Mouse (Mus musculus) activated CD4-positive, CD25-positive, alpha-beta regulatory T cell (primary cell): Measurements from ENCODE around the gene Gm3317. TPM values are rescaled to one million over a fixed set of nuclear protein-coding genes. Genes with fewer than 3 reads are reported as not detected.

ENCODE experiments used
- polyA plus RNA-seq, 2 experiments: library from polyadenylated mRNA; unstranded; fragments of 100-300 nt; shearing (Covaris generic); gene quantifications; one replicate each; pipeline ENCODE4 v1.2.1; 2017

The Gm3317 gene
- not detected for polyA plus RNA-seq

DNA sequence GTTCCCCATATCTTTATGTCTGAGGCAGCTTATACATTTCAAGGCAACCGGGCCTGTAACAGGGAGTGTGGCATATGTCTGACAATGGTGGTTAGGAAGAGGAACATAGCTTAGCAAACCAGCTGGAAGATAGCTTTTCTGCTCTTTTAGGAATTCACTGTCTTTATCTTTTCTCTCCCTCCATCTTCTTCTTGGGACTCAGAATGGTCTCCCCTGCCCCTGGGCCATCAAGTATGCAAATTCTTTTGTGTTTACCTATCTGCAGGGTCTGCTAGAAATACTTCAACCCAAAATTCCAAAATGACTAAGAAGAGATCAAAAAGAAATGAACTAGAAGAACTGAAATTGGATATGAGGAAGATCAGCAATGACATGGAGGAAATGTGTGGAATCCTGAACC is at the start of gene Gm3317:
Gene Gm3317 (plus strand): TSS at position 301 of the 400 bp plus-strand sequence.

DNA sequence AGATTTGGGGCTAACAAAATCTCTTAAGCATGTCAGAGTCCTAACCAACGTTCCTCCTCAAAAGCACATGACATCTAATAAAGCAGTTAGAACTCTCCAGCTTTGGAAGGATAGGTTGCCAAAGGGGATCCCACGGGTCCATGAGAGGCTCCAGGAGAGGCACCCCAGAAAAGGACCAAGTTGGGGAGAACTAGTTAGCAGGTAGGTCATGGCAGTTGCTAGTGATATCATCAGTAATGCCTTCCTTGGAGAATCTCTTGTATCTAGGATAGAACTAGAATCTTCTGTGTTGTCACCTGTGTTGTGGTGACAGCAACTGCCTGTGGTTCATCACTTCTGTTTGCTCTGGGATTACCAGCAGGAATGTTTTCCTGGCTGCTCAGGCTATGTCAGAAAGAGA is 33.1 kb upstream of the Gm3317 start, which contains the start of gene Gm8279:
Gene Gm8279 (plus strand): TSS at position 301 of the 400 bp plus-strand sequence.

GRCm38 (mm10) chr14:5185493-5185892 is 21.2 kb downstream of the Gm3317 start, which contains the start of gene Gm8271:
Gm8271 (plus strand) TSS chr14:5185793.

Other genes starting within 250 kb of the Gm3317 start
- gene Gm8297, start 180.6 kb upstream of the Gm3317 start, polyA plus RNA-seq = under 1 TPM in 1 of 2 experiments, not detected in 1; 0.44 TPM
- not detected for gene Gm3298, start 148.6 kb upstream of the Gm3317 start, polyA plus RNA-seq
- under 1 TPM in 1 of 2 experiments, not detected in 1; 0.28 TPM for gene 4930555G01Rik, start 113.9 kb upstream of the Gm3317 start, polyA plus RNA-seq
- gene Gm8281, start 93.5 kb upstream of the Gm3317 start, polyA plus RNA-seq = 1 to 10 TPM; 1.2 to 3.8 TPM
- gene Gm8279, start 33.0 kb upstream of the Gm3317 start, polyA plus RNA-seq = under 1 TPM in 1 of 2 experiments, not detected in 1; 0.18 TPM
- gene Gm8271, start 21.3 kb downstream of the Gm3317 start, polyA plus RNA-seq = not detected
- gene Gm3526, start 96.0 kb downstream of the Gm3317 start, polyA plus RNA-seq = not detected
- not detected for gene Gm3542, start 170.4 kb downstream of the Gm3317 start, polyA plus RNA-seq
- gene Gm3500, start 224.5 kb downstream of the Gm3317 start, polyA plus RNA-seq = 1 to 10 TPM in 1 of 2 experiments, not detected in 1; 5.4 TPM